Mouse (Mus musculus) testis, adult 2 months (tissue): Measurements from ENCODE around the gene 1700016H13Rik. TPM values are rescaled to one million over a fixed set of nuclear protein-coding genes. Genes with fewer than 3 reads are reported as not detected.

Source experiments
- H3K27ac ChIP-seq: fragments of 200-500 bp; 2 replicates; pipeline ENCODE4 v1.5.1; 2012; ENCODE audit warnings: low read depth, low read length; ENCODE audit not compliant: control insufficient read depth, insufficient read depth
- H3K27me3 ChIP-seq: fragments of 200-500 bp; 2 replicates; pipeline ENCODE4 v1.6.1; 2012; ENCODE audit warnings: mild to moderate bottlenecking, low read length, moderate library complexity; ENCODE audit not compliant: control insufficient read depth, insufficient read depth
- H3K36me3 ChIP-seq: fragments of 200-500 bp; 2 replicates; pipeline ENCODE4 v1.6.1; 2012; ENCODE audit warnings: mild to moderate bottlenecking, low read length; ENCODE audit not compliant: control insufficient read depth, insufficient read depth
- H3K4me1 ChIP-seq: fragments of 200-500 bp; 2 replicates; pipeline ENCODE4 v1.6.1; 2012; ENCODE audit warnings: low read length; ENCODE audit not compliant: control insufficient read depth, insufficient read depth
- H3K4me3 ChIP-seq: fragments of 200-500 bp; 2 replicates; pipeline ENCODE4 v1.5.1; 2012; ENCODE audit warnings: low read depth, mild to moderate bottlenecking, low read length, moderate library complexity, mixed read lengths; ENCODE audit not compliant: control insufficient read depth
- CTCF ChIP-seq: fragments of 200-500 bp; IDR thresholded peaks from 2 replicates; pipeline ENCODE4 v1.5.1; 2012; ENCODE audit warnings: low read depth, mild to moderate bottlenecking, inconsistent platforms, low read length, moderate library complexity; ENCODE audit not compliant: control insufficient read depth, insufficient read depth, insufficient replicate concordance
- POLR2A ChIP-seq: fragments of 200-500 bp; IDR thresholded peaks from 2 replicates; pipeline ENCODE4 v1.6.1; 2012; ENCODE audit warnings: low read depth, mild to moderate bottlenecking, inconsistent platforms, low read length, moderate library complexity; ENCODE audit not compliant: control insufficient read depth
- polyA plus RNA-seq: library from polyadenylated mRNA; depleted of rRNA; stranded (reverse); fragments of >200 nt; gene quantifications from 2 replicates; pipeline ENCODE4 v1.2.3, GENCODE M21; 2012

The 1700016H13Rik gene
- polyA plus RNA-seq, 1 experiment = 429 TPM

GRCm38 (mm10) chr5:103697875-103698491 is 42.2 kb upstream of the 1700016H13Rik start:
- Histone ChIP-seq H3K4me1 (peaks cover 7% of the 10 kb centered on the region), H3K4me3 (no peak overlapping the region), H3K27me3 (no peaks in the 10 kb centered on the region), H3K36me3 (no peaks in the 10 kb centered on the region), H3K27ac (no peak overlapping the region)
- TF ChIP-seq POLR2A (no peak), CTCF (no peak)

GRCm38 (mm10) chr5:103694094-103694493 is 38.3 kb upstream of the 1700016H13Rik start:
- H3K27ac ChIP-seq = no peak overlapping the region
- H3K27me3 ChIP-seq = no peaks in the 10 kb centered on the region
- H3K36me3 ChIP-seq = no peaks in the 10 kb centered on the region
- H3K4me1 ChIP-seq = peaks cover 14% of the 10 kb centered on the region
- TF ChIP-seq CTCF (no peak), POLR2A (no peak)
- H3K4me3 ChIP-seq = no peak overlapping the region

DNA sequence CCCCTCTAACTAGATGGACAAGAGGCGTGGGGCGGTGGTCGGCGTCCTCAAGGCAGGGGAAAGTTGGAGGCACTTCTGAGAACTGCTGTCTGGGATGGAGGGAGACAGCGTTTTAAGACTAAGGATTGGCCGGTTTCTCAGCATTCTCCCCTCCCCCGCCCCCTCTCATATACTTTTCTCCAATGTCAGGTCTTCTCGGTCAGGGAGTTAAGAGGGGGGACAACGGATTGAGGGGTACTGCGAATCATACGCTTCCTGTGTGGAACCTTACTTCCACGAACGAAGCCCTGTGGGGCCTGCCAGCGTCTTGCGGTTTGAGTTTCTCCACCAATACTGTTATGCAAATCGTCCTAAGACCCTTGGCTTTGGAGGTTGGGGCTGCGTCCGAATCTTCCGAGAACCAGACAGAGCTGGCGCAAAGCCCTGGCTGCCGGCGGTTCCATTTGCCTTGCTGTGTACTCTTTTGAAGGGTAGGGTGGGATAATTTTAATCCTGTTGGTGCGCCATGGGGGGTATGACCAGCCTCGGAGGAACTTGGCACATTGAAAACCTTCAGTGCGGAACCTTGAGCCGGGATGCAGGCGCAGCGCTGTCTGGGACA is 37.3 kb upstream of the 1700016H13Rik start:
- Histone ChIP-seq H3K4me1 (peaks cover 14% of the 10 kb centered on the region), H3K27me3 (no peaks in the 10 kb centered on the region), H3K27ac (no peak overlapping the region), H3K36me3 (no peaks in the 10 kb centered on the region), H3K4me3 (peak overlapping the region; percentile 85)
- no peak for TF ChIP-seq CTCF
- no peak for TF ChIP-seq POLR2A

- peak overlapping the region; percentile 85 for H3K4me3 ChIP-seq
- no peak for TF ChIP-seq POLR2A
- no peak for TF ChIP-seq CTCF
- peaks cover 14% of the 10 kb centered on the region for H3K4me1 ChIP-seq
- H3K27me3 ChIP-seq = no peaks in the 10 kb centered on the region
- H3K27ac ChIP-seq = peak overlapping the region; percentile 49
- no peaks in the 10 kb centered on the region for H3K36me3 ChIP-seq
Measured at GRCm38 (mm10) chr5:103692531-103693040, 36.8 kb upstream of the 1700016H13Rik start.

- peaks cover 14% of the 10 kb centered on the region for H3K4me1 ChIP-seq
- H3K27me3 ChIP-seq = no peaks in the 10 kb centered on the region
- no peaks in the 10 kb centered on the region for H3K36me3 ChIP-seq
- TF ChIP-seq CTCF (no peak), POLR2A (peak; percentile 84)
- peak within 1 kb of the TSS; percentile 85 for H3K4me3 ChIP-seq
- peak within 1 kb of the TSS; percentile 78 for H3K27ac ChIP-seq
Measured at GRCm38 (mm10) chr5:103691624-103692530, 36.1 kb upstream of the 1700016H13Rik start, which contains the start of gene Aff1. Gene Aff1 (plus strand): TSS chr5:103692374.

GRCm38 (mm10) chr5:103691171-103691570 is 35.4 kb upstream of the 1700016H13Rik start:
- Histone ChIP-seq H3K4me1 (peaks cover 14% of the 10 kb centered on the region), H3K27me3 (no peaks in the 10 kb centered on the region), H3K4me3 (no peak overlapping the region), H3K27ac (no peak overlapping the region), H3K36me3 (no peaks in the 10 kb centered on the region)
- no peak for TF ChIP-seq POLR2A
- no peak for TF ChIP-seq CTCF

- peaks cover 14% of the 10 kb centered on the region for H3K4me1 ChIP-seq
- no peak overlapping the region for H3K27ac ChIP-seq
- H3K27me3 ChIP-seq = no peaks in the 10 kb centered on the region
- H3K36me3 ChIP-seq = no peaks in the 10 kb centered on the region
- TF ChIP-seq CTCF = no peak
- TF ChIP-seq POLR2A = no peak
- H3K4me3 ChIP-seq = no peak overlapping the region
Measured at GRCm38 (mm10) chr5:103690190-103690589, 34.4 kb upstream of the 1700016H13Rik start.
